Mouse (Mus musculus) megakaryocyte, embryonic 14.5 days (primary cell): ENCODE results near the gene Isyna1.

Experiments used
- FLI1 ChIP-seq: IDR thresholded peaks from 2 replicates; pipeline ENCODE4 v1.6.1; 2012; ENCODE audit warnings: low read length, inconsistent platforms, mixed read lengths
- GATA1 ChIP-seq: IDR thresholded peaks from 3 replicates; pipeline ENCODE4 v1.6.1; 2012; ENCODE audit warnings: mixed read lengths, low read length, inconsistent platforms, borderline replicate concordance

DNA sequence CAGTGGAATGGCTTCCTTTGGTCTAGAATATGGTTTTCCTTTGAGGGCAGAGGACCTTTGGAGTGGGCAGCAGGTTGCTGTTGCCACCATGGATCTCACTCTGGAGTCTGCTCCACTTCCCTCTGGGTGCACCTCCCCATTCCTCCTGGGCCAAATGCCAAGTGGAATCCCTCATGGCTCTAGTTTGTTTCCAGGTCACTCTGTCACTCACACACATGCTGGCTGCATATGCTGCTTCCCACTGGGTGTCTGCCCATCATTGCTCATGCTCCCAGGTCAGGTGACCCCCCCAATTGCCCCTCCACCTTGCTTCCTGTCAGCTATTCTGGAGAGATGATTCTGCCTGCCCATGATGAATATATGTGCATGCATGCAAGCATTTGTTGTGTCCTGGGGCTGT is 40.4 kb upstream of the Isyna1 start:
- no peak for TF ChIP-seq FLI1
- no peak for TF ChIP-seq GATA1
